8 mouse cellular contexts compared by ENCODE assay signal in genomic region chr2:121509584-121509983, GRCm38 (mm10). TPM values are rescaled to one million over a fixed set of nuclear protein-coding genes. Genes with fewer than 3 reads are reported as not detected.
DNase-seq lines count a peak whose midpoint lies in the region; ATAC-seq and TF ChIP-seq lines count a peak whose summit lies in the region.

No protein-coding gene starts in this region.

- DNase-seq in cerebellum, adult 11-12 months, result peak; percentile 28
- DNase-seq in liver, embryonic 11.5 days (ENCODE audit: low spot score), result peak; percentile 66
- DNase-seq in spleen, postnatal 4 days (ENCODE audit: low spot score in 2 of 2), result peak; percentile 72 to 83

- H3K9ac ChIP-seq in heart, embryonic 11.5 days (ENCODE audit: low read depth, low read length), result peak overlapping the region; percentile 54
- H3K9ac ChIP-seq in kidney, embryonic 16.5 days (replicated peaks; ENCODE audit: low read length), result peak overlapping the region; percentile 69
- peak overlapping the region; percentile 37 for H3K9ac ChIP-seq in liver, embryonic 11.5 days (ENCODE audit: low read depth, low read length)

- H3K4me1 ChIP-seq in heart, embryonic 11.5 days (ENCODE audit: control insufficient read depth, insufficient read depth, low read length), result peaks cover 7% of the 10 kb centered on the region; the same call in 1 of the 2 replicates
- H3K4me1 ChIP-seq in kidney, embryonic 16.5 days (ENCODE audit: insufficient read depth, low read length), result peaks cover 13% of the 10 kb centered on the region
- 0 out of 2 replicates have a peak, but pooled peaks cover 10% of the 10 kb centered on the region for H3K4me1 ChIP-seq in liver, embryonic 11.5 days (replicated peaks; ENCODE audit: control insufficient read depth, insufficient read depth, low read length)

- H3K4me2 ChIP-seq in heart, embryonic 11.5 days, result peak overlapping the region; percentile 63
- peak overlapping the region; percentile 64 for H3K4me2 ChIP-seq in kidney, embryonic 16.5 days (replicated peaks; ENCODE audit: low read depth, low read length)
- peak overlapping the region; percentile 56 for H3K4me2 ChIP-seq in liver, embryonic 11.5 days
- H3K4me2 ChIP-seq in myocyte (ENCODE audit: low read depth), result peak overlapping the region; percentile 78

- H3K36me3 ChIP-seq in heart, embryonic 11.5 days (ENCODE audit: control insufficient read depth, insufficient read depth, low read length), result peaks cover 4% of the 10 kb centered on the region; the same call in 1 of the 2 replicates
- peaks cover 19% of the 10 kb centered on the region for H3K36me3 ChIP-seq in kidney, embryonic 16.5 days (ENCODE audit: insufficient read depth, low read length)
- peaks cover 14% of the 10 kb centered on the region; the same call in 1 of the 2 replicates for H3K36me3 ChIP-seq in liver, embryonic 11.5 days (ENCODE audit: control insufficient read depth, insufficient read depth, low read length)
- no peaks in the 10 kb centered on the region for H3K36me3 ChIP-seq in myocyte (ENCODE audit: control insufficient read depth, insufficient read depth)

- peaks cover 31% of the 10 kb centered on the region for H3K79me2 ChIP-seq in myocyte (ENCODE audit: control insufficient read depth, insufficient read depth)

- 13% methylated on average over 16 of the region's 16 CpGs for WGBS in heart, embryonic 11.5 days (ENCODE audit: insufficient replicate concordance)
- WGBS in kidney, embryonic 16.5 days, result 18% methylated on average over 16 of the region's 16 CpGs
- WGBS in liver, embryonic 11.5 days, result 19% methylated on average over 16 of the region's 16 CpGs

- no peak for ATAC-seq in cerebellum, adult (ENCODE audit: insufficient number of reproducible peaks, low FRiP score, low TSS enrichment)
- ATAC-seq in erythroblast, adult 5-6 weeks (replicated peaks; ENCODE audit: low FRiP score, poor library complexity, severe bottlenecking), result peak; percentile 76
- peak; percentile 69; the same call in 1 of the 2 replicates for ATAC-seq in heart, embryonic 11.5 days (replicated peaks; ENCODE audit: insufficient number of reproducible peaks, low FRiP score, low TSS enrichment)
- peak; percentile 86 for ATAC-seq in kidney, embryonic 16.5 days (ENCODE audit: low FRiP score, low TSS enrichment)
- peak; percentile 74 for ATAC-seq in liver, embryonic 11.5 days (replicated peaks; ENCODE audit: low FRiP score)

- peak overlapping the region; percentile 33 for H3K4me3 ChIP-seq in heart, embryonic 11.5 days (ENCODE audit: low read depth, low read length)
- peak overlapping the region; percentile 52 for H3K4me3 ChIP-seq in kidney, embryonic 16.5 days (ENCODE audit: low read length)
- H3K4me3 ChIP-seq in liver, embryonic 11.5 days (ENCODE audit: low read depth, low read length), result peak overlapping the region; percentile 36
- H3K4me3 ChIP-seq in myocyte, result peak overlapping the region; percentile 24

- no peak for TF ChIP-seq POLR2A in myocyte (IDR thresholded peaks at IDR 0.05; ENCODE audit: insufficient read length, low read depth)

- no peak overlapping the region for H3ac ChIP-seq in myocyte (ENCODE audit: control insufficient read depth, insufficient read length)

- no peak overlapping the region for H3K27ac ChIP-seq in heart, embryonic 11.5 days (ENCODE audit: low read depth, low read length)
- no peak overlapping the region for H3K27ac ChIP-seq in kidney, embryonic 16.5 days (ENCODE audit: low read length)
- no peak overlapping the region for H3K27ac ChIP-seq in liver, embryonic 11.5 days (ENCODE audit: low read depth, low read length)

- no peaks in the 10 kb centered on the region for H3K9me3 ChIP-seq in heart, embryonic 11.5 days (replicated peaks; ENCODE audit: control insufficient read depth, low read length)
- H3K9me3 ChIP-seq in kidney, embryonic 16.5 days (ENCODE audit: low read length), result no peaks in the 10 kb centered on the region
- H3K9me3 ChIP-seq in liver, embryonic 11.5 days (ENCODE audit: control insufficient read depth, low read length), result no peaks in the 10 kb centered on the region

- no peaks in the 10 kb centered on the region for H3K27me3 ChIP-seq in heart, embryonic 11.5 days (ENCODE audit: control insufficient read depth, insufficient read depth, low read length)
- H3K27me3 ChIP-seq in kidney, embryonic 16.5 days (ENCODE audit: insufficient read depth, low read length), result no peaks in the 10 kb centered on the region
- H3K27me3 ChIP-seq in liver, embryonic 11.5 days (replicated peaks; ENCODE audit: control insufficient read depth, insufficient read depth, low read length), result no peaks in the 10 kb centered on the region
- H3K27me3 ChIP-seq in myocyte (ENCODE audit: control insufficient read depth, insufficient read depth, insufficient read length), result no peaks in the 10 kb centered on the region

TF ChIP-seq in myocyte, 11 proteins besides CTCF, POLR2A, EP300 and RAD21:
- TF ChIP-seq MYOG (IDR thresholded peaks at IDR 0.05; ENCODE audit: control insufficient read depth in 1 of 3, insufficient read depth in 1 of 3, insufficient read length in 2 of 3, low read depth in 2 of 3) (no peak), CEBPB (IDR thresholded peaks at IDR 0.05; ENCODE audit: insufficient read depth, poor library complexity, severe bottlenecking) (no peak), MAX (IDR thresholded peaks at IDR 0.05; ENCODE audit: low read depth) (no peak), TCF12 (IDR thresholded peaks at IDR 0.05; ENCODE audit: insufficient read depth, poor library complexity, severe bottlenecking) (no peak), REST (IDR thresholded peaks at IDR 0.05; ENCODE audit: insufficient read depth, insufficient read length) (no peak), POLR2AphosphoS2 (IDR thresholded peaks at IDR 0.05; ENCODE audit: insufficient read length, low read depth) (no peak), E2F4 (IDR thresholded peaks at IDR 0.05; ENCODE audit: insufficient read depth) (no peak), USF1 (IDR thresholded peaks at IDR 0.05; ENCODE audit: low read depth) (no peak), SRF (IDR thresholded peaks at IDR 0.05; ENCODE audit: control insufficient read depth, insufficient read length, low read depth) (no peak), TCF3 (IDR thresholded peaks at IDR 0.05; ENCODE audit: insufficient read length, low read depth) (no peak), MYOD1 (IDR thresholded peaks at IDR 0.05; ENCODE audit: control insufficient read depth in 1 of 3, insufficient read length in 2 of 3, low read depth in 2 of 3) (no peak)
TF ChIP-seq in myocyte: peak in this region for 0.

RNA-seq across cellular contexts. Expression of gene Wdr76, which starts 3.1 kb away (rescaled TPM):
- total RNA-seq in erythroblast, adult 5-6 weeks (2015; ENCODE audit: low replicate concordance), result 11.9 and 13.8 TPM in 2 replicates
- 19.2 and 25.5 TPM in 2 replicates for total RNA-seq in erythroblast, adult 5-6 weeks (2017; ENCODE audit: low replicate concordance)
- 7.1 and 10.0 TPM in 2 replicates for polyA plus RNA-seq in heart, embryonic 11.5 days (2014; fragmentation: Nextera tagmentation; extraction: Ambion mirVana)
- 6.7 and 8.4 TPM in 2 replicates for polyA plus RNA-seq in kidney, embryonic 16.5 days (2015; fragmentation: Nextera tagmentation; extraction: Ambion mirVana)
- polyA plus RNA-seq in liver, embryonic 11.5 days (2014; fragmentation: Nextera tagmentation; extraction: Ambion mirVana), result 15.4 and 15.5 TPM in 2 replicates
- 2.4 TPM for polyA plus RNA-seq in myocyte (2012; fragmentation: generic; extraction: Trizol)

RNA-seq across cellular contexts. Expression of gene Mfap1a, which starts 3.1 kb away (rescaled TPM):
- 12.1 and 15.3 TPM in 2 replicates for total RNA-seq in erythroblast, adult 5-6 weeks (2015; ENCODE audit: low replicate concordance)
- 11.7 and 15.1 TPM in 2 replicates for total RNA-seq in erythroblast, adult 5-6 weeks (2017; ENCODE audit: low replicate concordance)
- 19.2 and 20.6 TPM in 2 replicates for polyA plus RNA-seq in heart, embryonic 11.5 days (2014; fragmentation: Nextera tagmentation; extraction: Ambion mirVana)
- polyA plus RNA-seq in kidney, embryonic 16.5 days (2015; fragmentation: Nextera tagmentation; extraction: Ambion mirVana), result 28.3 and 30.6 TPM in 2 replicates
- 22.4 and 23.0 TPM in 2 replicates for polyA plus RNA-seq in liver, embryonic 11.5 days (2014; fragmentation: Nextera tagmentation; extraction: Ambion mirVana)
- polyA plus RNA-seq in myocyte (2012; fragmentation: generic; extraction: Trizol), result 9.3 TPM

RNA-seq across cellular contexts. Expression of gene Mfap1b, which starts 35.7 kb away (rescaled TPM):
- total RNA-seq in erythroblast, adult 5-6 weeks (2015; ENCODE audit: low replicate concordance), result 6.9 and 16.3 TPM in 2 replicates
- total RNA-seq in erythroblast, adult 5-6 weeks (2017; ENCODE audit: low replicate concordance), result 20.6 and 22.9 TPM in 2 replicates
- polyA plus RNA-seq in heart, embryonic 11.5 days (2014; fragmentation: Nextera tagmentation; extraction: Ambion mirVana), result 45.0 and 48.8 TPM in 2 replicates
- polyA plus RNA-seq in kidney, embryonic 16.5 days (2015; fragmentation: Nextera tagmentation; extraction: Ambion mirVana), result 56.7 and 57.2 TPM in 2 replicates
- polyA plus RNA-seq in liver, embryonic 11.5 days (2014; fragmentation: Nextera tagmentation; extraction: Ambion mirVana), result 43.2 and 44.0 TPM in 2 replicates
- 13.1 TPM for polyA plus RNA-seq in myocyte (2012; fragmentation: generic; extraction: Trizol)

RNA-seq across cellular contexts. Expression of gene Serinc4, which starts 53.0 kb away (rescaled TPM):
- not detected in 2 replicates for total RNA-seq in erythroblast, adult 5-6 weeks (2015; ENCODE audit: low replicate concordance)
- 0.68 TPM in 1 of 2 replicates, not detected in the other for total RNA-seq in erythroblast, adult 5-6 weeks (2017; ENCODE audit: low replicate concordance)
- polyA plus RNA-seq in heart, embryonic 11.5 days (2014; fragmentation: Nextera tagmentation; extraction: Ambion mirVana), result 0.07 TPM in 1 of 2 replicates, not detected in the other
- polyA plus RNA-seq in kidney, embryonic 16.5 days (2015; fragmentation: Nextera tagmentation; extraction: Ambion mirVana), result 0.09 and 0.18 TPM in 2 replicates
- 0.12 TPM in 1 of 2 replicates, not detected in the other for polyA plus RNA-seq in liver, embryonic 11.5 days (2014; fragmentation: Nextera tagmentation; extraction: Ambion mirVana)
- polyA plus RNA-seq in myocyte (2012; fragmentation: generic; extraction: Trizol), result 0.32 TPM

RNA-seq across cellular contexts. Expression of gene Hypk, which starts 56.5 kb away (rescaled TPM):
- total RNA-seq in erythroblast, adult 5-6 weeks (2015; ENCODE audit: low replicate concordance), result 27.7 and 28.2 TPM in 2 replicates
- total RNA-seq in erythroblast, adult 5-6 weeks (2017; ENCODE audit: low replicate concordance), result 22.3 and 31.5 TPM in 2 replicates
- 118 and 124 TPM in 2 replicates for polyA plus RNA-seq in heart, embryonic 11.5 days (2014; fragmentation: Nextera tagmentation; extraction: Ambion mirVana)
- polyA plus RNA-seq in kidney, embryonic 16.5 days (2015; fragmentation: Nextera tagmentation; extraction: Ambion mirVana), result 104 and 106 TPM in 2 replicates
- polyA plus RNA-seq in liver, embryonic 11.5 days (2014; fragmentation: Nextera tagmentation; extraction: Ambion mirVana), result 146 and 164 TPM in 2 replicates
- 26.4 TPM for polyA plus RNA-seq in myocyte (2012; fragmentation: generic; extraction: Trizol)
